Mouse (Mus musculus): ENCODE measurements at regions not wholly inside any gene's neighbourhood (a gene's known extent, or its start where the extent isn't known, plus 50 kb on each side); places are given as distances from the start of the nearest gene placed in this dataset.
A peak's percentile ranks its signal among the peaks of the same experiment; 100 is the strongest.

DNA sequence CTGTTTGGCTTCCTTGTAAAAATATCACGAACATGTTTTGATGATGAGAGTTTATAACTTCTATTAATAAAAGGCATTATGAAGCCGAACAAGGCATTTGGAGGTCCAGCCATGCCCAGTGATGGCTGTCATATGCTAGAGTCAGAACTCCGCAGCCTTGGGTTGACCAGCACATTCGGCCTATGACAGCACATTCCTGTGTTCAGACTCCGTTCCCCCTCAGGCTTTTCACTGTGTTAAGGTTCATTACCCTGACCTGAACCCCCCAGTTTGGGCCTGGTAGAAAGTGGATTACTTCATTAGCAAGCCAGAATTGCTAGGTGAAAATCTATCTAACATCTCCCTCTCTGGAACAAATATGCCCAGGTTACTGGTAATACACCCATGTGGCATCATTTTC, 286.2 kb upstream of the Ddhd1 start:
- Histone ChIP-seq H3K27me3 (ENCODE audit: poor library complexity, severe bottlenecking) (no peaks in the 10 kb centered on the region), H3K27ac (no peak overlapping the region), H3K4me3 (no peak overlapping the region), H3K4me1 (peaks cover 11% of the 10 kb centered on the region), H3K9me3 (no peaks in the 10 kb centered on the region), H3K36me3 (replicated peaks) (no peaks in the 10 kb centered on the region)
- WGBS = 70% methylated on average over 5 of the region's 5 CpGs
- DNase-seq (ENCODE audit: extremely low spot score, low spot score) = no peak

DNA sequence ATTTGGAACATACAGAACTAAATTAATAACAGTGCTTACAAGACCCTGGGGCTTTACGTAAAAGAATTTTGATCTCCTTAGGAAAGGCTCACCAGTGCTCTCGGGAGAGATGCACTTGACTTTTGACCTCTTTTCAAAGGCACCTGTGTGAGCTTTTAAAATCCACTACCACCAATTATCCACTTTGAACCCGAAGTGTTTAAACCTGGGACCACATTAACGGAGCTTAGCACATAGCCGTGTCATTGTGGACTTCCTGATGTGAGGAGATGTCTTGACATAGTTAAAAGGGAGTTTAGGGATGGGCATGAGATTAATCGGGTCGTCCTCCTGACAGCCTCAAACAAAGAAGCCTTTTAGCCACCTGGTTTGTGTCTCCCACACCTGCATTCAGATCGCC, 286.6 kb upstream of the Ddhd1 start:
- Histone ChIP-seq H3K4me1 (peaks cover 11% of the 10 kb centered on the region), H3K27me3 (ENCODE audit: poor library complexity, severe bottlenecking) (no peaks in the 10 kb centered on the region), H3K27ac (no peak overlapping the region), H3K4me3 (no peak overlapping the region), H3K9me3 (no peaks in the 10 kb centered on the region), H3K36me3 (replicated peaks) (no peaks in the 10 kb centered on the region)
- WGBS = 37% methylated on average over 8 of the region's 8 CpGs
- DNase-seq (ENCODE audit: extremely low spot score, low spot score) = no peak

GRCm38 (mm10) chr14:45956624-45957023, 298.7 kb upstream of the Ddhd1 start:
- H3K36me3 ChIP-seq (replicated peaks) = no peaks in the 10 kb centered on the region
- H3K9me3 ChIP-seq = no peaks in the 10 kb centered on the region
- H3K27ac ChIP-seq = no peak overlapping the region
- H3K27me3 ChIP-seq (ENCODE audit: poor library complexity, severe bottlenecking) = no peaks in the 10 kb centered on the region
- H3K4me1 ChIP-seq = no peaks in the 10 kb centered on the region
- H3K4me3 ChIP-seq = no peak overlapping the region
- no peak for DNase-seq (ENCODE audit: extremely low spot score, low spot score)
- 78% methylated on average over 8 of the region's 8 CpGs for WGBS

- H3K36me3 ChIP-seq (replicated peaks) = no peaks in the 10 kb centered on the region
- H3K27me3 ChIP-seq (ENCODE audit: poor library complexity, severe bottlenecking) = no peaks in the 10 kb centered on the region
- no peak overlapping the region for H3K4me3 ChIP-seq
- WGBS = 95% methylated on average over 4 of the region's 4 CpGs
- no peaks in the 10 kb centered on the region for H3K9me3 ChIP-seq
- H3K27ac ChIP-seq = no peak overlapping the region
- DNase-seq (ENCODE audit: extremely low spot score, low spot score) = no peak
- no peaks in the 10 kb centered on the region for H3K4me1 ChIP-seq
Observed at GRCm38 (mm10) chr14:45962474-45962873, 304.5 kb upstream of the Ddhd1 start.

- no peak for DNase-seq (ENCODE audit: extremely low spot score, low spot score)
- Histone ChIP-seq H3K27me3 (ENCODE audit: poor library complexity, severe bottlenecking) (no peaks in the 10 kb centered on the region), H3K36me3 (replicated peaks) (no peaks in the 10 kb centered on the region), H3K27ac (no peak overlapping the region), H3K4me3 (no peak overlapping the region), H3K9me3 (no peaks in the 10 kb centered on the region), H3K4me1 (no peaks in the 10 kb centered on the region)
- 83% methylated on average over 7 of the region's 7 CpGs for WGBS
Observed at GRCm38 (mm10) chr14:45964043-45964442, 306.1 kb upstream of the Ddhd1 start.

DNA sequence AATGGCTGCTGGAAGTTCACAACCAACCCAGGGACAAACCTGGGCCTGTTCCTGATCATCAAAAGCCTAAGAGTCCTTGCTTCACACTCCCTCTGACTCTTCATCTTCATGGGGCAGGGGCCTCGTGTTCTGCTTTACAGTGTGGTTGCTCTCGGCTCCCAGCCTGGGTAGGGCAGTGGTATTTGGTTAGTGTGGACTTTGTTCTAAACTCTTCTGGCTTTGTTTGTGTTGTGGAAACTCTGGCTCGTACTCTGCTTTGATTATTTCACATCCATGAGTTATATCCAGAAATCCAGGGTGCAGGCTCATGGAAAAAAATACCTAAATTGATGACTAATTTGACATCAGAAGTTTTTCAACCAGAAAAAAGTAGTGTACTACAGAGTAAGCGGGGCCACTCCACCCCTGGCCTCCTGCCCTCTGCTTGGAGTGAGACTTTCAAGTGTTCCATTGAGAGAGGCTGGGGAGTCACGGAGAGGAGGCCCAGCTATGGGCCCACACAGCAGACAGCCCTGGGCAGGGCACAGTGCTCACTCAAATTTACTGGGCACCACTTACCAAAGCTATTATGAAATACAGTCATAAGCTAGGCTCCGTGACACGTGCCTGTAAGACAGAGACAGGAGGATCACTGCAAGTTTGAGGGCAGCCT, 325.4 kb upstream of the Ddhd1 start:
- DNase-seq (ENCODE audit: extremely low spot score, low spot score) = no peak
- no peaks in the 10 kb centered on the region for H3K9me3 ChIP-seq
- no peak overlapping the region for H3K27ac ChIP-seq
- H3K4me1 ChIP-seq = no peaks in the 10 kb centered on the region
- no peaks in the 10 kb centered on the region for H3K27me3 ChIP-seq (ENCODE audit: poor library complexity, severe bottlenecking)
- no peaks in the 10 kb centered on the region for H3K36me3 ChIP-seq (replicated peaks)
- no peak overlapping the region for H3K4me3 ChIP-seq
- 87% methylated on average over 7 of the region's 7 CpGs for WGBS

DNA sequence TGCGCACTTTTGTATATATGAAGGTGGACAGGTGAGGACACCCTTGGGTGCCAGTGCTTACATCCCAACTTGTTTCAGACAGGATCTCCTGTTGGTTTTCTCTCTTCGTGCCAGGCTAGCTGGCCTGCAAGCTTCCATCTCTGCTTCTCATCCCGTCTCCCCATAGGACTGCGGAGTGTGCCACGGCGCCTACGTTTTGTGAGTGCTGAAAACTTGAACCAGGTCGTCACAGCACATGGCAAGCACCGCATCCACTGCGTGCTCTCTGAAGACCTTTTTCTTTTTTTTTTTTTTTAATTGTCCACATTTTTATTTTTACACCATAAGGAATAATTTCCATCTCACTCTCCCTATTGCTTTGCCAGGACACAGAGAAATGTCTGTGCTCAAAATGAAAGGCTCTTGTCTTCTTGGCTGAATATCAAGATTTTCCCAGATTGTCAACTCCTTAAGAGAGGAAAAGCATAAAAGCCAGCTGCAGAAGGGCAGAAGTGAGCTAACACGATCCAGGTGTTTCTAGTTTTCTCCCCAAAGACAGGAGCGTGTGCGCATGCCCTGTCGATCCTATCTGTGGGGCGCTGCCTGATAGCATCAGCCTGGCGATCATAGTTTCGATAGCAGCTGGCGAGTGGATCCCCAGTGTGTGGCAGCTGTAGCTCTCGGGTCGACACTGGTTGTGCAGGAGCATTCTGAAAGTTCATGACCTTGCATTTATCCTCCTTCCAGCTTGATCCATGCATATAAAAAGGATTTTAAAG, 326.4 kb upstream of the Ddhd1 start:
- H3K4me1 ChIP-seq = no peaks in the 10 kb centered on the region
- DNase-seq (ENCODE audit: extremely low spot score, low spot score) = peak; percentile 26
- 82% methylated on average over 20 of the region's 20 CpGs for WGBS
- H3K4me3 ChIP-seq = no peak overlapping the region
- H3K9me3 ChIP-seq = no peaks in the 10 kb centered on the region
- H3K27ac ChIP-seq = no peak overlapping the region
- H3K36me3 ChIP-seq (replicated peaks) = no peaks in the 10 kb centered on the region
- no peaks in the 10 kb centered on the region for H3K27me3 ChIP-seq (ENCODE audit: poor library complexity, severe bottlenecking)

- H3K9me3 ChIP-seq = no peaks in the 10 kb centered on the region
- 82% methylated on average over 17 of the region's 17 CpGs for WGBS
- H3K36me3 ChIP-seq (replicated peaks) = no peaks in the 10 kb centered on the region
- H3K4me3 ChIP-seq = no peak overlapping the region
- H3K27me3 ChIP-seq (ENCODE audit: poor library complexity, severe bottlenecking) = no peaks in the 10 kb centered on the region
- no peak for DNase-seq (ENCODE audit: extremely low spot score, low spot score)
- 0 out of 2 replicates have a peak, but pooled peaks cover 4% of the 10 kb centered on the region for H3K4me1 ChIP-seq
- no peak overlapping the region for H3K27ac ChIP-seq
Observed at GRCm38 (mm10) chr14:45992041-45992869, 334.3 kb upstream of the Ddhd1 start.

DNA sequence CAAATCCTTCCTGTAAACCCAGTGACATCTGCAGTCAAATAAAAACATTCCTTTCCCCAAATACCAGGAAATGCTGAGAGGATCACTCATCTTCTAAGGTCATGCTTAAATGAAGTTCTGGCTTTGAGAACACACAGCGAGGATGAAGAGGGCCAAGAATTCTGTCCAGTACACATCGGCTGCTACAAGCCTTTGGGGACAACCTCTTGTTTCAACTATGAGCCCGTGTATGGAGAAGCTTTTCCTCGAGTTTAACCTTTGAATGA, 334.9 kb upstream of the Ddhd1 start:
- no peak overlapping the region for H3K27ac ChIP-seq
- no peak overlapping the region for H3K4me3 ChIP-seq
- H3K27me3 ChIP-seq (ENCODE audit: poor library complexity, severe bottlenecking) = no peaks in the 10 kb centered on the region
- H3K9me3 ChIP-seq = no peaks in the 10 kb centered on the region
- no peaks in the 10 kb centered on the region for H3K36me3 ChIP-seq (replicated peaks)
- 79% methylated on average over 4 of the region's 4 CpGs for WGBS
- H3K4me1 ChIP-seq = 0 out of 2 replicates have a peak, but pooled peaks cover 4% of the 10 kb centered on the region
- DNase-seq (ENCODE audit: extremely low spot score, low spot score) = no peak

DNA sequence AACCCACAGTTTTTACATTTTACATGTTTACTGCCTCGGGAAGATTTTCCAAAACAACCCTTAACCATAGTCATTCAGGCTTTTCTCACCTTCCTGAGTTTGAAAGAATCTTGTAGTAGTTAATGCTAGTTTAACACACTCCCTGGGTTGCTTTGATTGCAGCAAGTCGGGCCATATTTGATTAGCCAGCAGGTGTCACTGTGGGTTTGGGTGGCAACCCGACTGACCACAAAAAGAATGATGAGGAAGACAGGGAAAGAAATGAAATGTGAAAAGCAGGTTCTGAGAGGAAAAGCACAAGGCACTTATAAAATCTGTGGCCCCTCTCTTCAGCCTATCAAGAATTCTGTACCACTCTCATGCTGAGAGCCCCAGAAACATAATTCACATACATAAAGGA, 335.7 kb upstream of the Ddhd1 start:
- peak; percentile 55 for DNase-seq (ENCODE audit: extremely low spot score, low spot score)
- Histone ChIP-seq H3K27me3 (ENCODE audit: poor library complexity, severe bottlenecking) (no peaks in the 10 kb centered on the region), H3K4me3 (no peak overlapping the region), H3K27ac (no peak overlapping the region), H3K4me1 (0 out of 2 replicates have a peak, but pooled peaks cover 4% of the 10 kb centered on the region), H3K9me3 (no peaks in the 10 kb centered on the region), H3K36me3 (replicated peaks) (no peaks in the 10 kb centered on the region)
- WGBS = 15% methylated on average over 3 of the region's 3 CpGs

DNA sequence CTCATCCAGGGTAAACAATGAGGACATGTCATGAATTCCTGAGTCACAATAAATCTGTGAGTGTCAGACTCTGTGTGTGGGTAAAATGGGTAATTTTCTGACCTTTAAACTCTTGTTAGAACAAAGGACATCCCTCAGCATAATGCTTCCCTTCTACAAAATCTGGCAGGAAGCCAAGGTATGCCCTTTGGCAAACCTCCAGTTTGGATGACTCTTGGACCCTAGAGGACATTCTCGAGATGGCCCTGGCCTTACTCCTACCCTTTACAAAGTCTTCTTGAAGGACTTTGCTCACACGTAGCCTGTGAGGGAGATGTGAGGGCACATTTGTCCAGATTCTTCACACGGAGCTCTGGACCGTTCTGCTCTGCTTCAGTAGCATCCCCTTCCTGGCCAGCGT, 338.8 kb upstream of the Ddhd1 start:
- 84% methylated on average over 5 of the region's 5 CpGs for WGBS
- no peaks in the 10 kb centered on the region for H3K27me3 ChIP-seq (ENCODE audit: poor library complexity, severe bottlenecking)
- H3K4me1 ChIP-seq = 0 out of 2 replicates have a peak, but pooled peaks cover 4% of the 10 kb centered on the region
- no peak overlapping the region for H3K27ac ChIP-seq
- no peak overlapping the region for H3K4me3 ChIP-seq
- DNase-seq (ENCODE audit: extremely low spot score, low spot score) = no peak
- H3K9me3 ChIP-seq = no peaks in the 10 kb centered on the region
- H3K36me3 ChIP-seq (replicated peaks) = no peaks in the 10 kb centered on the region

DNA sequence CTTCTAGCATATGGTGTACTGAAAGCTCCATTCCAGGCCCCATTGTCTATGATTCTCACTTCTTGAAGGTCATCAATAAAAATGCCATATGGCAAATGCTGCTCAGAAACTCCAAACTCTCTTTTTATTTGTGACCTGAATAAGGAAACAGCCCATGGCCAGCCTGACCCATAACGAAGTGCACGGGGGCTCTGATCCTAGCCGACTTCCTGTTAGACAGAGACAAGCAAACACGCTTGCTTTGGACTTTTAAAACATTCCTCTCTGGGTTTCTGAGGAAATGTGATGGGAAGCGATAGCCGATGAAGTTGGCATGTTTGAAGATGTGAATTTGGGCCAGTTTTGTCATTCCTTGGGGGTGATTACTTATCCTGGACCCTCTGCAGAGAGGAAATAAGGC, 346.1 kb upstream of the Ddhd1 start:
- 87% methylated on average over 6 of the region's 6 CpGs for WGBS
- no peaks in the 10 kb centered on the region for H3K36me3 ChIP-seq (replicated peaks)
- DNase-seq (ENCODE audit: extremely low spot score, low spot score) = no peak
- H3K4me1 ChIP-seq = 0 out of 2 replicates have a peak, but pooled peaks cover 5% of the 10 kb centered on the region
- no peak overlapping the region for H3K27ac ChIP-seq
- H3K4me3 ChIP-seq = no peak overlapping the region
- no peaks in the 10 kb centered on the region for H3K27me3 ChIP-seq (ENCODE audit: poor library complexity, severe bottlenecking)
- H3K9me3 ChIP-seq = no peaks in the 10 kb centered on the region

GRCm38 (mm10) chr14:46005307-46005706, 347.4 kb upstream of the Ddhd1 start:
- no peak overlapping the region for H3K4me3 ChIP-seq
- DNase-seq (ENCODE audit: extremely low spot score, low spot score) = no peak
- H3K27me3 ChIP-seq (ENCODE audit: poor library complexity, severe bottlenecking) = no peaks in the 10 kb centered on the region
- H3K9me3 ChIP-seq = no peaks in the 10 kb centered on the region
- no peak overlapping the region for H3K27ac ChIP-seq
- 37% methylated on average over 4 of the region's 4 CpGs for WGBS
- 0 out of 2 replicates have a peak, but pooled peaks cover 5% of the 10 kb centered on the region for H3K4me1 ChIP-seq
- H3K36me3 ChIP-seq (replicated peaks) = no peaks in the 10 kb centered on the region
